Mouse (Mus musculus) cortical plate, adult 2 months (tissue): ENCODE measurements at regions not wholly inside any gene's neighbourhood (a gene's known extent, or its start where the extent isn't known, plus 50 kb on each side); places are given as distances from the start of the nearest gene placed in this dataset.

ENCODE experiments used
- H3K27ac ChIP-seq: fragments of 200-500 bp; 2 replicates; pipeline ENCODE4 v1.5.1; 2012; ENCODE audit warnings: low read length, control low read depth, inconsistent platforms; ENCODE audit not compliant: insufficient read depth
- H3K4me1 ChIP-seq: fragments of 200-500 bp; 2 replicates; pipeline ENCODE4 v1.6.1; 2011; ENCODE audit warnings: low read length; ENCODE audit not compliant: control insufficient read depth, insufficient read depth
- H3K4me3 ChIP-seq: fragments of 200-500 bp; 2 replicates; pipeline ENCODE4 v1.5.1; 2011; ENCODE audit warnings: mild to moderate bottlenecking, low read length, control low read depth; ENCODE audit not compliant: insufficient read depth
- CTCF ChIP-seq: fragments of 200-500 bp; IDR thresholded peaks from 2 replicates; pipeline ENCODE4 v1.5.1; 2011; ENCODE audit warnings: mild to moderate bottlenecking, control low read depth, low read length; ENCODE audit not compliant: insufficient read depth; ENCODE audit errors: extremely low read depth
- POLR2A ChIP-seq: fragments of 200-500 bp; IDR thresholded peaks from 2 replicates; pipeline ENCODE4 v1.6.1; 2011; ENCODE audit warnings: mild to moderate bottlenecking, low read length, control low read depth; ENCODE audit not compliant: insufficient read depth; ENCODE audit errors: extremely low read depth

GRCm38 (mm10) chr19:49115484-49115883 is 909.7 kb downstream of the Sorcs3 start:
- TF ChIP-seq CTCF (no peak), POLR2A (no peak)
- H3K4me1 ChIP-seq = no peaks in the 10 kb centered on the region
- H3K27ac ChIP-seq = no peak overlapping the region
- H3K4me3 ChIP-seq = no peak overlapping the region

GRCm38 (mm10) chr19:49131664-49132063 is 925.8 kb downstream of the Sorcs3 start:
- no peak for TF ChIP-seq CTCF
- TF ChIP-seq POLR2A = no peak
- Histone ChIP-seq H3K4me1 (no peaks in the 10 kb centered on the region), H3K27ac (no peak overlapping the region), H3K4me3 (no peak overlapping the region)

- no peak for TF ChIP-seq POLR2A
- TF ChIP-seq CTCF = no peak
- no peak overlapping the region for H3K4me3 ChIP-seq
- H3K27ac ChIP-seq = no peak overlapping the region
- H3K4me1 ChIP-seq = no peaks in the 10 kb centered on the region
Observed at GRCm38 (mm10) chr19:49172078-49172477, 966.3 kb downstream of the Sorcs3 start.

- no peak for TF ChIP-seq POLR2A
- no peak for TF ChIP-seq CTCF
Observed at GRCm38 (mm10) chr19:49207971-49208370, 1002.1 kb downstream of the Sorcs3 start.

GRCm38 (mm10) chr19:49242601-49243000 is 1036.8 kb downstream of the Sorcs3 start:
- no peak for TF ChIP-seq POLR2A
- TF ChIP-seq CTCF = no peak
- Histone ChIP-seq H3K4me3 (no peak overlapping the region), H3K27ac (no peak overlapping the region), H3K4me1 (no peaks in the 10 kb centered on the region)

More at GRCm38 (mm10) chr19:49207971-49208370, 1002.1 kb downstream of the Sorcs3 start:
- Histone ChIP-seq H3K4me1 (no peaks in the 10 kb centered on the region), H3K4me3 (no peak overlapping the region), H3K27ac (no peak overlapping the region)

GRCm38 (mm10) chr19:49245114-49245714 is 1039.4 kb downstream of the Sorcs3 start:
- Histone ChIP-seq H3K4me1 (no peaks in the 10 kb centered on the region), H3K27ac (no peak overlapping the region), H3K4me3 (no peak overlapping the region)
- TF ChIP-seq CTCF = no peak
- no peak for TF ChIP-seq POLR2A

GRCm38 (mm10) chr19:49264616-49265015 is 1058.8 kb downstream of the Sorcs3 start:
- Histone ChIP-seq H3K27ac (no peak overlapping the region), H3K4me1 (no peaks in the 10 kb centered on the region), H3K4me3 (no peak overlapping the region)
- TF ChIP-seq POLR2A (no peak), CTCF (no peak)

- no peak for TF ChIP-seq POLR2A
- no peak for TF ChIP-seq CTCF
- Histone ChIP-seq H3K4me3 (no peak overlapping the region), H3K27ac (no peak overlapping the region), H3K4me1 (no peaks in the 10 kb centered on the region)
Observed at GRCm38 (mm10) chr19:49267864-49268480, 1062.1 kb downstream of the Sorcs3 start.

GRCm38 (mm10) chr19:49282626-49283261 is 1076.9 kb downstream of the Sorcs3 start:
- H3K4me1 ChIP-seq = no peaks in the 10 kb centered on the region
- TF ChIP-seq POLR2A (no peak), CTCF (no peak)
- no peak overlapping the region for H3K27ac ChIP-seq
- no peak overlapping the region for H3K4me3 ChIP-seq

GRCm38 (mm10) chr19:49294980-49295379 is 1089.2 kb downstream of the Sorcs3 start:
- H3K4me1 ChIP-seq = no peaks in the 10 kb centered on the region
- TF ChIP-seq POLR2A (no peak), CTCF (no peak)
- no peak overlapping the region for H3K4me3 ChIP-seq
- H3K27ac ChIP-seq = no peak overlapping the region
